Mouse (Mus musculus) myocyte (in vitro differentiated cells): ENCODE results near the gene 1700092M07Rik.

ENCODE experiments used
- POLR2A ChIP-seq: IDR thresholded peaks from one replicate; pipeline ENCODE4 v1.6.1; 2011; ENCODE audit warnings: low read depth, mild to moderate bottlenecking, control low read depth, moderate library complexity; ENCODE audit not compliant: insufficient read length
- POLR2AphosphoS2 ChIP-seq: IDR thresholded peaks from one replicate; pipeline ENCODE4 v1.6.1; 2011; ENCODE audit warnings: low read depth, control low read depth; ENCODE audit not compliant: insufficient read length
- USF1 ChIP-seq: IDR thresholded peaks from one replicate; pipeline ENCODE4 v1.6.1; 2011; ENCODE audit warnings: low read depth, mild to moderate bottlenecking, control low read depth, moderate library complexity

- TF ChIP-seq USF1 (no peak), POLR2A (no peak), POLR2AphosphoS2 (no peak)
Measured at GRCm38 (mm10) chr19:8789171-8789570, 48.7 kb downstream of the 1700092M07Rik start.
